Mouse (Mus musculus) adrenal gland, postnatal 36 days (tissue): Measurements from ENCODE around the gene Taf8. TPM values are rescaled to one million over a fixed set of nuclear protein-coding genes. Genes with fewer than 3 reads are reported as not detected.

ENCODE experiments used
- DNase-seq, 2 experiments: peaks; one replicate each; pipeline ENCODE4 v3.0.0; 2021; ENCODE audit warnings: mixed read lengths in 1 of 2
- long read RNA-seq, 2 experiments: library from polyadenylated mRNA; stranded (forward); transcript quantifications; one replicate each; pipeline ENCODE4 v2.0.0; 2021; ENCODE audit warnings: borderline sequencing depth in 2 of 2
- total RNA-seq, 2 experiments: library from RNA; stranded (reverse); gene quantifications; 2 replicates each; pipeline ENCODE4 v1.2.3; 2021

Gene Taf8
- total RNA-seq = 10 to 100 TPM; 18.5 to 21.2 TPM
- long read RNA-seq, experiment 1, transcript Taf8-201 (9 exons, 2,784 nt) = major isoform, 9 of 17 reads
- long read RNA-seq, experiment 1, partial matches to known transcripts = 2 of 17 reads
- long read RNA-seq, experiment 1, other reads (novel, unspliced or antisense) = 5 of 17 reads
- long read RNA-seq, experiment 2, partial matches to known transcripts = 1 of 3 reads
- long read RNA-seq, experiment 2, other reads (novel, unspliced or antisense) = 0 of 3 reads

DNA sequence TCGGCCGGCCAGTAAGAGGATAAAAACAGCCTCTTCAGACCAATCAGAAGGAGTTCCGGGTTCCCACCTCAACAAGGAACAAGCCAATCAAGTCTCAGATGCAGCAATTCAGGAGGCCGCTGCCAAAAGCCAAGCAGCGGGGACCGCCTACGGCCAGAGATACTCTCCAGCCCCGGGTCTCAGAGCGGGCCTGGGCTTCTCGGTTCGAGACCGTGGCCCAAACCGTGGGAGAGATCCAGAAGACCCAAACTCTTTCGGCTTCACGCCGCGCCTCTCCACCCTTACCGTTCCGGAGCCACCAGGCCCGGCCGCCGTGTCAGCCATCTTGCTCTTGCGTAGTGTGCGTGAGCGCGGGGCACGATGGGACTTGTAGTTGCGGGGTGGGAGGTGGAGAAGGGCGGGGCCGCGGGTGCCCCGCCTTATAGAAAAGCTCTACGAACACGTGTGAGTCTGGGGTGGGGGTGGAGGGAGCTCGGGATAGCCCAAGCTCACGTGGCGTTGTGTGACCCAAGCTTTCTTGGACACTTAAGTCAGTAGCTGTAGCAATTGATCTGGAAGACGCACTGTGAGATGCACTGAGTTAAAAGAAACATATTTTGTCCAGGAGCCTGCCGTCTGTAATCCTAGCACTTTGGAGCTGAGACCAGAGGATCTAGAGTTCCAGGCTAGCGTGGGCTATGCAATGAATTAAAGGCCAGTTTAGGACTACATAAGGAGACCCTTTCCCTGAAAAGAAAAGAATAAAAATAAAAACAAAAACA is at the start of gene Taf8:
TSS of gene Taf8 (minus strand) at position 347 of the 761 bp plus-strand sequence.
- peak; percentile 95 for DNase-seq

- no peak for DNase-seq
Observed at GRCm38 (mm10) chr17:47551049-47551448, 49.0 kb upstream of the Taf8 start.

GRCm38 (mm10) chr17:47545861-47546331 is 43.8 kb upstream of the Taf8 start:
- DNase-seq = peak; percentile 70 to 83

DNA sequence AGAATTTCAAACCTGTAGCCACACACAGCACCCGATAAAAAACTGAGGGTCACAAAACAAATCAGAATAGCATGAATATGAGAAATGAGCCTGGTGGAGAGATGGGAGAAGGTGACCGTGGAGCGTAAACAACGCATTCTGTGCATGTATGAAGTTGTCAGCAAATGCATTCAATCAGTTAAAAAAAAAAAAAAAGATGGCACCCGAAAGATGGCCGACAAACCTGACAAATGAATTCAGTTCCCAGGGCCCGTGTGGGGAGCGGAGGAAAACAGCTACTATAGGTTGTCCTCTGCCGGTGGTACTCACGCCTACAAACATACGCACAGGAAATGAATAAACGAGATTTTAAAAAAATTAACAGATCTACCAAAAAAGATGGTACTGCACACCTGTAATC is 43.1 kb upstream of the Taf8 start:
- no peak for DNase-seq

DNA sequence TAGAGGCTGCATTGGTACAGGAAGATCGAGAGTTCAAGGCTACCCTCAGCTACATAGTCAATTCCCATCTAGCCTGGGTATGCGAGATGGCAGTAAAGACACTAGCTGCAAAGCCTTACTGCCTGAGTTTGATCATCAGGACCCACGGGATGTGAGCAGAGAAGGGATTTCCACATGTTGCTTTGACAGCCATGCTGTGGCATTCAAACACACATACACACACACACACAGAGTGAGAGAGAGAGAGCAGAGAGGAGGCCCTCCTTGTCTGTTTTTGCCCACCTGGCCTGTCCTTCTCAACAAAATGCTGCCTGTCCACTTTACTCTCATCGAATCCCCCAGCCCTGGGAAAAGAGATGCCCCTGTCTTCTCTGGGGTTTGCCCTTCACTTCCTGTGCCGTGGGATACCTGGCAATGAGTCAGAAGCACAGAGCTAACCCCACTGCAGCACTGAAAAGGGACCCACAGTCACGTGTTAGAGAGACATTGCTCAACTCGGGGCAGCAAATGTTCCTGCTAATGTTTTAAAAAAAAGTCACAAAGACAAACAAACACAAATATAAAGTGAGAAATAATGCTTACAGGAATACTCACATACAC is 41.1 kb upstream of the Taf8 start:
- peak in 1 of 2 experiments; percentile 39 for DNase-seq

GRCm38 (mm10) chr17:47542061-47542460 is 40.0 kb upstream of the Taf8 start:
- no peak for DNase-seq

DNA sequence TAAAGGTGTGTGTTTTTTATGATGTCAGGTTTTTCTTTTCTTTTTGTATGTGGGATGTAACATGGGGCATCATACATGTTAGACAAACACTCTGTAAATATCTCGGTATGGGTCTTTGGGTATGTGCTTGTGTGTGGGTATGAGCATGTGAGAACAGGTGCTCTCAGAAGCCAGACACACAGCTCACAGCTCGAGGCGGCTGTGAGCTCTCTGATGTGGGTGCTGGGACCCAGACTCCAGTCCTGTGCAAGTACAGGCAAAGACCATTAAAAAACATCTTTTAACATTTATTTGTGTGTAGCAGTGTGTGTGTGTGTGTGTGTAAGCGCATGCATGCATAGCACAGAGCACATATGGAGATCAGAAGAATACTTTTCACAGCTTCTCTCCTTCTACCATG is 37.0 kb upstream of the Taf8 start:
- DNase-seq = no peak

- no peak for DNase-seq
Observed at GRCm38 (mm10) chr17:47538049-47538448, 36.0 kb upstream of the Taf8 start.

DNA sequence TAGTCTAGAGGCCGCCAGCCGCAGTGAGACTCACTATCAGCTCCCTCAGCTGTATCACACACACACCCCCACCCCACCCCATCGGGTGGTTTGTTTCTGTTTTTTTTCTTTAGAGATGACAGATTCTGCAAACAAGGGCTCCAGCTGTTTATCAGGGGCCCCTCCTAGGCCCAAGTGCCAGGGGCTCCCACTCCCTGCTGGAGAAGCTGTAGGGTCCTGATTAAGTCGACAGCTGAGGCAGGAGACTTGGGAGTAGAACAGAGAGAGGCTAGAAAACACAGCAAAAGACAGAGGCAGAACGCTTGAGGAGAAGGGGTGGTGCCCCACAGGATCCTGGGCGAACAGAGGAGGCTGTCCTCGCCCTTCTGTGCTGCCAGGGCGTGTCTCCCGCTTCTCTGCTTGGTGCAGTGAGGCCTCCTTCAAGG is 33.7 kb upstream of the Taf8 start:
- DNase-seq = no peak

GRCm38 (mm10) chr17:47533691-47534090 is 31.6 kb upstream of the Taf8 start:
- no peak for DNase-seq

GRCm38 (mm10) chr17:47532364-47532763 is 30.3 kb upstream of the Taf8 start:
- DNase-seq = no peak

- no peak for DNase-seq
Observed at GRCm38 (mm10) chr17:47531387-47531818, 29.3 kb upstream of the Taf8 start.

- DNase-seq = no peak
Observed at GRCm38 (mm10) chr17:47529595-47529994, 27.5 kb upstream of the Taf8 start.

GRCm38 (mm10) chr17:47528919-47529318 is 26.8 kb upstream of the Taf8 start:
- no peak for DNase-seq

GRCm38 (mm10) chr17:47527581-47528300 is 25.6 kb upstream of the Taf8 start:
- DNase-seq = no peak

DNA sequence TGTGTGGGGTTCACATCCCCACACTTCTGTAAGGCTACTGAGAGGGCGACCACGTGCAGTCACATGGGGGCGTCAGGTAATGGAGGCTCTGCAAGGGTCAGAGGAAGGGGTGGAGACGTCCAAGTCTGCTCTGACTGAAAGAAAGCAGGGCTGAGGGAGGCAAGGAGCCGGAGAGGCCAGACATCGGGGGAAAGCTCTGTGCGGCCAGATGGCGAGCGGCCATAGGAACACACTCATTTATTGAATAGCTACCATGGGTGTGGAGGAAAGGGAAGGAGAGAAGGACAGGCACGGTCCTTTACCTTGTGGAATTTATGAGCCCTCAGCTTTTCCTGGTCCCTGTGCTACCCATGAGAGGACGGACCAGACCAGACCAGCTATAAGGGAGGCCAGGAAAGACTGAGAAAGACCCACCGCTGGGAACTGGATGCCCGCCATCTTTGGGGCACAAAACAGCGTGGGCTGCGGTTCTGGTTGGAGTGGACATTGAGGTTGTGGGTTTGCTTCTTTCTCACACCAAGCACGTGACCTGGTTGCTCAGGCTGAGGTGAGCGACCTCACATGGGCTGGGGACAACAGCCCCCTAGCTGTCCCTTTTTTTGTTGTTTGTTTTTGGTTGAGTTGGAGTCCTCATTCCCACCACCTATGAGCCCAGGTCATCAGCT is 24.9 kb upstream of the Taf8 start:
- DNase-seq = no peak

GRCm38 (mm10) chr17:47524991-47525390 is 22.9 kb upstream of the Taf8 start:
- no peak for DNase-seq

DNA sequence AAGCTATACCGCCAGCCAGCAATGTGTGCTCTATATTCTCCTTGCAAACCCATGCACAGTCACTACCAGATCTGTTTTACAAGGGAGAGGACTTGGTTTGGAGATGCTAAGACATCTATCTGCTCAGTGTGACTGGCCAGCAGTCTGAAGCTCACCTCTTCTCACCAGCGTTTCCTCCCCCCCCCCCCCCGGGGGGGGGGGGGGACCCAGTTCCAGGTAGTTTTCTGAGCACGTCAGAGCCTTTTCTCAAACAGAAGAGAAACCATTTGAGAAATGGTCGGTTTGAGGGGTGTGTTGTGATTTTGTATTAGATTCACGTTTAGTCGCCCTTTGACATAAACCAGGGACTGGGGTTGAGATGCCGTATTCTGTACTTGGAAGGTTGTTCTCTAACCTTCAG is 22.0 kb upstream of the Taf8 start:
- DNase-seq = no peak

- peak; percentile 44 to 59 for DNase-seq
Observed at GRCm38 (mm10) chr17:47523211-47523682, 21.2 kb upstream of the Taf8 start.

- no peak for DNase-seq
Observed at GRCm38 (mm10) chr17:47522536-47522935, 20.4 kb upstream of the Taf8 start.

DNA sequence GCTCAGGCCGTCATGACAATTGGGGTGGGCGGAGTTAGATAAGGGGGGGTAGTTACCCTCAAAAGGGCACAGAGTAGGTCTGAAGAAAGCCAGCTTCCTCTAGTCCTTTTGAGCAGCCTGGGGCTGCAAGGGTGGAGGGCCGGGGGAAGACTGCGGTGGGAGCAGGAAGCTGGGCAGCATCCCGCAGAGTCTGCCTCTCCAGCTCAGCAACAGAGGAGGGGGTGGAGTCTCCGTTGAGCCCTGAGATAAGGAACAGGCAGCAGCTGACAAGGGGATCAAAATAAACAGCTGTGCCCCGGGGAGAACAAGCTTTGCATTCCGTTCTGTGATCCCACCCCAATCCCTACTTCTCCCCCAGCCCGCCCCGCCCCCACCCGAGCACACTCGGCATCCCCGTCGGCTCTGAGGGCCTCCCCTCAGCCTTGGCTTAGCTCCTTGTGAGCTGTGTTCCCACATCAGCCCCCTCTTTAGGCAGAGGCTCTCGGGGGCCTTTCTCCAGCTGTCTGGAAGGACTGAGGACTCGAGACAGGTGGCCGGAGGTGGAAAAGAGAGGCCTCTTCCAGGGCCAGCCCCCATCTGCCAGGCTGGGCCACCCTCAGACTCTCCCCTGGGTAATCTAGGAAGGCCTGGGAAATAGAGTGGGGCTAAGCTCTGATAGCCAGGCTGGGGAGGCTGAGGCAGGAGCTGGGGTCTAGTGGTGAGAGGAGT is 19.6 kb upstream of the Taf8 start:
- DNase-seq = peak; percentile 60 to 79
